Mouse (Mus musculus): ENCODE results near the gene Ccdc146. TPM values are rescaled to one million over a fixed set of nuclear protein-coding genes. Genes with fewer than 3 reads are reported as not detected.

Ccdc146 gene
- polyA plus RNA-seq (2014; fragmentation: Illumina TruSeq; extraction: RNeasy Lipid Tissue Mini Kit (QIAGEN cat#74804)): 5.9 TPM

GRCm38 (mm10) chr5:21424614-21425602 is at the start of gene Ccdc146, which contains the start of gene Fam185a:
Ccdc146 (minus strand) TSS chr5:21424677.
Fam185a (plus strand) TSS chr5:21424958.

GRCm38 (mm10) chr5:21372493-21373179 is 51.8 kb downstream of the Ccdc146 start, which contains the start of gene Fgl2:
Fgl2 (plus strand) TSS chr5:21372642.

Other genes starting within 250 kb of the Ccdc146 start
- gene Gsap, start 238.4 kb downstream of the Ccdc146 start, polyA plus RNA-seq (2014; fragmentation: Illumina TruSeq; extraction: RNeasy Lipid Tissue Mini Kit (QIAGEN cat#74804)): 8.0 TPM
- 342 TPM for gene Fgl2, start 52.0 kb downstream of the Ccdc146 start, polyA plus RNA-seq (2014; fragmentation: Illumina TruSeq; extraction: RNeasy Lipid Tissue Mini Kit (QIAGEN cat#74804))
- gene Fam185a, start 281 bp upstream of the Ccdc146 start, polyA plus RNA-seq (2014; fragmentation: Illumina TruSeq; extraction: RNeasy Lipid Tissue Mini Kit (QIAGEN cat#74804)): 31.6 TPM
- 31.0 TPM for gene Lrrc17, start 118.9 kb upstream of the Ccdc146 start, polyA plus RNA-seq (2014; fragmentation: Illumina TruSeq; extraction: RNeasy Lipid Tissue Mini Kit (QIAGEN cat#74804))
- 3.8 TPM for gene Fbxl13, start 221.0 kb upstream of the Ccdc146 start, polyA plus RNA-seq (2014; fragmentation: Illumina TruSeq; extraction: RNeasy Lipid Tissue Mini Kit (QIAGEN cat#74804))
- gene Armc10, start 221.1 kb upstream of the Ccdc146 start, polyA plus RNA-seq (2014; fragmentation: Illumina TruSeq; extraction: RNeasy Lipid Tissue Mini Kit (QIAGEN cat#74804)): 112 TPM

All from ovary, adult 10 weeks (tissue).